Mouse (Mus musculus): ENCODE results near the gene Olfr670. TPM values are rescaled to one million over a fixed set of nuclear protein-coding genes. Genes with fewer than 3 reads are reported as not detected.
"Not testable (repeated sequence)": the region's sequence is repeated elsewhere in the genome, so short reads cannot be mapped to it uniquely, and the experiment has no call there.

Olfr670 gene
- total RNA-seq (2021), result not detected

- intact Hi-C loops (cut with DNase I), result no loop called here
- DNase-seq (ENCODE audit: low spot score), result no peak
Observed at GRCm38 (mm10) chr7:104962520-104962919, at the start of gene Olfr670. TSS of gene Olfr670 (minus strand) at chr7:104962620.

GRCm38 (mm10) chr7:105001929-105002328 lies 39.5 kb upstream of the Olfr670 start, which contains the start of gene Olfr672:
TSS of gene Olfr672 (minus strand) at chr7:105002029.
- DNase-seq (ENCODE audit: low spot score), result no peak
- intact Hi-C loops (cut with DNase I), result no loop called here

- intact Hi-C loops (cut with DNase I), result no loop called here
- DNase-seq (ENCODE audit: low spot score), result no peak
Observed at GRCm38 (mm10) chr7:104979026-104979425, 16.6 kb upstream of the Olfr670 start, which contains the start of gene Olfr671. TSS of gene Olfr671 (minus strand) at chr7:104979126.

GRCm38 (mm10) chr7:104972507-104972906 lies 10.1 kb upstream of the Olfr670 start:
- DNase-seq (ENCODE audit: low spot score); intact Hi-C loops (cut with DNase I): not testable (repeated sequence)

GRCm38 (mm10) chr7:104950234-104950633 lies 12.2 kb downstream of the Olfr670 start:
- DNase-seq (ENCODE audit: low spot score), result not testable (repeated sequence)

GRCm38 (mm10) chr7:104933940-104934339 lies 28.5 kb downstream of the Olfr670 start, which contains the start of gene Olfr669:
TSS of gene Olfr669 (plus strand) at chr7:104934240.
- intact Hi-C loops (cut with DNase I), result no loop called here
- DNase-seq (ENCODE audit: low spot score), result no peak

More at GRCm38 (mm10) chr7:104950234-104950633, 12.2 kb downstream of the Olfr670 start:
- intact Hi-C loops (cut with DNase I), result not testable (repeated sequence)

- intact Hi-C loops (cut with DNase I), result no loop called here
Observed at GRCm38 (mm10) chr7:104927957-104928356, 34.5 kb downstream of the Olfr670 start, which contains the start of gene Olfr668. TSS of gene Olfr668 (minus strand) at chr7:104928057.

GRCm38 (mm10) chr7:104921382-104921781 lies 41.0 kb downstream of the Olfr670 start, which contains the start of gene Olfr667:
TSS of gene Olfr667 (minus strand) at chr7:104921482.
- no peak for DNase-seq (ENCODE audit: low spot score)
- intact Hi-C loops (cut with DNase I), result no loop called here

More at GRCm38 (mm10) chr7:104927957-104928356, 34.5 kb downstream of the Olfr670 start, which contains the start of gene Olfr668:
- no peak for DNase-seq (ENCODE audit: low spot score)

Other genes starting within 250 kb of the Olfr670 start
- gene Usp17le, start 185.2 kb downstream of the Olfr670 start, total RNA-seq (2021), result not detected
- not detected for gene Usp17lb, start 120.0 kb downstream of the Olfr670 start, total RNA-seq (2021)
- gene Usp17la, start 105.6 kb downstream of the Olfr670 start, total RNA-seq (2021), result not detected
- gene Olfr665, start 84.6 kb downstream of the Olfr670 start, total RNA-seq (2021), result not detected
- gene Olfr666, start 66.7 kb downstream of the Olfr670 start, total RNA-seq (2021), result not detected
- not detected for gene Olfr667, start 41.1 kb downstream of the Olfr670 start, total RNA-seq (2021)
- not detected for gene Olfr668, start 34.6 kb downstream of the Olfr670 start, total RNA-seq (2021)
- gene Olfr669, start 28.4 kb downstream of the Olfr670 start, total RNA-seq (2021), result not detected
- gene Olfr671, start 16.5 kb upstream of the Olfr670 start, total RNA-seq (2021), result not detected
- gene Olfr672, start 39.4 kb upstream of the Olfr670 start, total RNA-seq (2021), result not detected
- not detected for gene Olfr675, start 65.8 kb upstream of the Olfr670 start, total RNA-seq (2021)
- not detected for gene Olfr676, start 70.1 kb upstream of the Olfr670 start, total RNA-seq (2021)
- gene Olfr677, start 88.8 kb upstream of the Olfr670 start, total RNA-seq (2021), result not detected
- gene Olfr678, start 101.9 kb upstream of the Olfr670 start, total RNA-seq (2021), result not detected
- not detected for gene Olfr679, start 118.6 kb upstream of the Olfr670 start, total RNA-seq (2021)
- not detected for gene Olfr680-ps1, start 130.2 kb upstream of the Olfr670 start, total RNA-seq (2021)
- gene Olfr681, start 154.2 kb upstream of the Olfr670 start, total RNA-seq (2021), result not detected
- not detected for gene Olfr683, start 184.4 kb upstream of the Olfr670 start, total RNA-seq (2021)
- not detected for gene Olfr684, start 201.0 kb upstream of the Olfr670 start, total RNA-seq (2021)
- gene Olfr685, start 223.4 kb upstream of the Olfr670 start, total RNA-seq (2021), result not detected
- not detected for gene Olfr686, start 244.9 kb upstream of the Olfr670 start, total RNA-seq (2021)

All from heart, postnatal 25 days (tissue).